Mouse (Mus musculus) embryonic facial prominence, embryonic 15.5 days (tissue): ENCODE data around the gene Vwa3a. TPM values are rescaled to one million over a fixed set of nuclear protein-coding genes. Genes with fewer than 3 reads are reported as not detected.

Experiments
- ATAC-seq: fragments of 200-750 bp; cut with Nextera tagmentation; 2 replicates; pipeline ENCODE4 v1.8.0; 2017; ENCODE audit warnings: low read depth, moderate TSS enrichment; ENCODE audit not compliant: insufficient number of reproducible peaks, low FRiP score, low TSS enrichment
- H3K27ac ChIP-seq: fragments of 300-500 bp; sonication (generic); replicated peaks from 2 replicates; pipeline ENCODE4 v1.5.1; 2015; ENCODE audit warnings: mild to moderate bottlenecking, inconsistent platforms
- H3K27me3 ChIP-seq: fragments of 300-500 bp; sonication (generic); 2 replicates; pipeline ENCODE4 v1.6.1; 2015; ENCODE audit warnings: inconsistent platforms
- H3K36me3 ChIP-seq: fragments of 300-500 bp; sonication (generic); 2 replicates; pipeline ENCODE4 v1.6.1; 2015; ENCODE audit warnings: mild to moderate bottlenecking, inconsistent platforms
- H3K4me1 ChIP-seq: fragments of 300-500 bp; sonication (generic); 2 replicates; pipeline ENCODE4 v1.6.1; 2015; ENCODE audit warnings: inconsistent platforms
- H3K4me2 ChIP-seq: fragments of 300-500 bp; sonication (generic); replicated peaks from 2 replicates; pipeline ENCODE4 v1.6.1; 2015; ENCODE audit warnings: mild to moderate bottlenecking, inconsistent platforms
- H3K4me3 ChIP-seq: fragments of 300-500 bp; sonication (generic); replicated peaks from 2 replicates; pipeline ENCODE4 v1.5.1; 2015; ENCODE audit warnings: mild to moderate bottlenecking, inconsistent platforms
- H3K9ac ChIP-seq: fragments of 300-500 bp; sonication (generic); 2 replicates; pipeline ENCODE4 v1.6.1; 2015; ENCODE audit warnings: inconsistent platforms
- H3K9me3 ChIP-seq: fragments of 300-500 bp; sonication (generic); replicated peaks from 2 replicates; pipeline ENCODE4 v1.6.1; 2016; ENCODE audit warnings: inconsistent platforms
- WGBS: fragments of 180-500 bp; shearing (Covaris S2); methylation state at CpG from one replicate; pipeline ENCODE4 v1.1.7; 2015; 5-methylcytosine and 5-hydroxymethylcytosine counted together
- polyA plus RNA-seq: library from polyadenylated mRNA; unstranded; fragments of >200 nt; fragmentation: Nextera tagmentation; extraction: Ambion mirVana; gene quantifications from 2 replicates; pipeline ENCODE4 v1.2.1, GENCODE M21; 2015

The Vwa3a gene
- polyA plus RNA-seq, 1 experiment from 2014 or later = 3.2 TPM

DNA sequence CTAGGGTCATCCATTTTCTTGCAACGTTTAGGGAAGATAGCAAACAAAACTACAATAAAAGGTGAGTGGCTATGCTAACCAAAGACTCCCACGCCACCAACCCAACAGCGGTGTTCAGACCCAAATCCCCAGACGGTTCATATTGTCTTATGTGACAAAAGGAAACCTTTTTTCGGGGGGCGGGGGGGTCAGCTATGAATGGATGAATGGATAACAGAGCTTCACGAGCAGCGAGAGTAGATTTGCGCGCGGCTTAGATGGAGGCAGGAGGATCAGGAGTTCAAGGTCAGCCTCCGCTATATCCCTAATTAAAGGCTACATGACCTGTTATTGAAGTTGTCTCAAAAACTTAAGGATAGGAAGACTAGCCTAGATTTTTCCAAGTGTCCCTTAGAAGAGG, 97.2 kb downstream of the Vwa3a start:
- WGBS = 4% methylated on average over 12 of the region's 12 CpGs

DNA sequence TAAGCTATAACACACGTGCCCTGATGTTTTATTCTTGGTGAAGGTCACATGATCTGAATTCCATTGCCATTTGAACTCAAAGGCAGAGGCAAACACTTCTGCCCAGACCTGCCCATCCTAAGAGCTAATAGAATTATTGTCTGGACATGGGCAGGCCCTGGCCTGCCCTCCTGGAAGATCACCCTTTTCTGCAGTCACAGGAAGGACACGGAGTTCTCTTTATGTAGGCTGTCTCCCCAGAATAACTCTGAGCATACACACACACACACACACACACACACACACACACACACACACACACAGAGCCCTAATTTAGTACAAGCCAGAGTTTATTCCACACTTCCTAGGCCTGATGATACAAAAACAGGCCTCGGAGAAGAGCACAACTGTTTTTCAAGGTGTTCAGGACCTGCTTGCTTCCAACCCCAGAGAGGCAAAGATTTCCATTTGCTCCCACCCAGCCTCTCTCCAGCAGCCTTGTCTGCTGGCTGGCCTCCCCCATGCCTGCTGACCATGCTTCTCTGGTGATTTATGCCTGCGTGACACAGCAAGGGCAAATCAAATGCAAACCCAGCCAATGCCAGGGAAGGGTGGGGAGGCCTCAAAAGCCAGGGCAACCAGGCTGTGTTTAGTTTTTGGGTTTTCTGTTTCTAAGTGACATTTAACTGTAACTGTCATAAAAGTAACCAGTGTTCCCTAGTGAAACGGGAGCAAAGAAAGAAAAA, 99.5 kb downstream of the Vwa3a start:
- no peak overlapping the region for H3K27ac ChIP-seq
- 57% methylated on average over 5 of the region's 5 CpGs for WGBS
- no peaks in the 10 kb centered on the region for H3K27me3 ChIP-seq
- no peak overlapping the region for H3K4me2 ChIP-seq
- H3K9me3 ChIP-seq = no peaks in the 10 kb centered on the region
- H3K36me3 ChIP-seq = no peaks in the 10 kb centered on the region
- H3K4me3 ChIP-seq = no peak overlapping the region
- H3K9ac ChIP-seq = no peak overlapping the region
- H3K4me1 ChIP-seq = peaks cover 21% of the 10 kb centered on the region; the same call in 1 of the 2 replicates
- no peak for ATAC-seq

More for the DNA sequence above, 97.2 kb downstream of the Vwa3a start:
- no peaks in the 10 kb centered on the region; the same call in 1 of the 2 replicates for H3K27me3 ChIP-seq
- 0 out of 2 replicates have a peak overlapping the region, but pooled peaks have one; percentile 44 for H3K27ac ChIP-seq
- no peak overlapping the region for H3K9ac ChIP-seq
- H3K4me3 ChIP-seq = peak overlapping the region; percentile 70
- no peak for ATAC-seq
- H3K4me1 ChIP-seq = peaks cover 18% of the 10 kb centered on the region
- H3K9me3 ChIP-seq = no peaks in the 10 kb centered on the region
- H3K4me2 ChIP-seq = peak overlapping the region; percentile 57
- no peaks in the 10 kb centered on the region for H3K36me3 ChIP-seq

DNA sequence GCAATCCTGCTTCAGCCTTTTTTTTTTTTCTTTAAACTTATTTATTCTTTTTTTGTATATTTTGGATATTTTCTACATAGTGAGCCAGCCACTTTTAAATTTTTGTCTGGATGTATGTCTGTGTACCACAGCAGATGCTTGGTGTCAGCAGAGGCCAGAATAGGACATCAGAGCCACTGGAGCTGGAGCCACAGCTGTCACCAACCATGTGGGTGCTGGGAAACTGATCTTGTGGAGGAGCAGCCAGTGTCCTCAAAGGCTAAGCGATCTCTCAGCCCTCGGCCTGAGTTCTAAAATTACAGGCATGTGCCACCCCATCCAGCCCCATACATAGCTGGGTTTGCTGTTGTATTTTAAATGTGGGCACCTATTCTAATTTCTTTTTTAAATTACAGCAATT, 100.7 kb downstream of the Vwa3a start:
- Histone ChIP-seq H3K9me3 (no peaks in the 10 kb centered on the region), H3K9ac (no peak overlapping the region), H3K4me3 (no peak overlapping the region), H3K36me3 (no peaks in the 10 kb centered on the region), H3K4me2 (no peak overlapping the region), H3K27me3 (no peaks in the 10 kb centered on the region), H3K27ac (no peak overlapping the region), H3K4me1 (peaks cover 27% of the 10 kb centered on the region)
- WGBS = 60% methylated on average over 2 of the region's 2 CpGs
- no peak for ATAC-seq

DNA sequence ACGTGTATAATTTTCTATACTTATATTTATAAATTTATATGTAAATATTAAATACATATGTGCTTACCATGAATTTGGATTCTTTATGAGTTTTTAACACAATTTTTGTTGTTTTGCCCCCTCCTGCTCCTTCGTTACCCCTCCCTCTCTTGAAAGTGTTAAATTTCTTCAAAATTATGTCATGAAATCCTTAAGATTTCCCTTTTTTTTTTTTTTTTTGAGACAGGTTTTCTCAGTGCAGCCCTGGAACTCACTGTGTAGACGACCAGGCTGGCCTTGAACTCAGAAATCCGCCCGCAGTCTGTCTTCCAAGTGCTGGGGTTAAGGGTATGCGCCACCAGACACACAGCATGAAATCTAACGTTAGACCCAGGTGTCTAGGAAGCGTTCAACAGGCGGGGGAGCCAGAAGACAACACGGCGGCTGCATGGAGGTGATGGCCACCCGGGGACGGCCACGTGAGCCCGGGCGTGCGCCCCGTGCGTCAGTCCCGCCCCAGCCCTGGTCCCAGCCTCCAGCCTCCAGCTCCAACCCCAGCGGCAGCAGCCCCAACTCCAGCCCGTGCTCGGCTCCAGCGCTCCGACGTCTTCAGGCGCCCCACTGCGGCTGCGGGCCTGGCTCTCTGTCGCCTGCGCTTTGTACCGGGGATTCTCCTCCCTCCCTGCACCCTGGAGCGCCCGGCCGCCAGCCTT, 103.4 kb downstream of the Vwa3a start, which contains the start of gene Eef2k:
Gene Eef2k (plus strand): TSS at position 487 of the 692 bp plus-strand sequence.
- H3K36me3 ChIP-seq = 0 out of 2 replicates have a peak, but pooled peaks cover 3% of the 10 kb centered on the region
- H3K9ac ChIP-seq = peak within 1 kb of the TSS; percentile 84
- no peaks in the 10 kb centered on the region for H3K9me3 ChIP-seq
- 3% methylated on average over 35 of the region's 35 CpGs for WGBS
- peak within 1 kb of the TSS; percentile 99 for H3K27ac ChIP-seq
- peak; percentile 95 for ATAC-seq
- H3K27me3 ChIP-seq = no peaks in the 10 kb centered on the region
- peak within 1 kb of the TSS; percentile 75 for H3K4me2 ChIP-seq
- H3K4me3 ChIP-seq = peak within 1 kb of the TSS; percentile 84
- H3K4me1 ChIP-seq = peaks cover 30% of the 10 kb centered on the region

DNA sequence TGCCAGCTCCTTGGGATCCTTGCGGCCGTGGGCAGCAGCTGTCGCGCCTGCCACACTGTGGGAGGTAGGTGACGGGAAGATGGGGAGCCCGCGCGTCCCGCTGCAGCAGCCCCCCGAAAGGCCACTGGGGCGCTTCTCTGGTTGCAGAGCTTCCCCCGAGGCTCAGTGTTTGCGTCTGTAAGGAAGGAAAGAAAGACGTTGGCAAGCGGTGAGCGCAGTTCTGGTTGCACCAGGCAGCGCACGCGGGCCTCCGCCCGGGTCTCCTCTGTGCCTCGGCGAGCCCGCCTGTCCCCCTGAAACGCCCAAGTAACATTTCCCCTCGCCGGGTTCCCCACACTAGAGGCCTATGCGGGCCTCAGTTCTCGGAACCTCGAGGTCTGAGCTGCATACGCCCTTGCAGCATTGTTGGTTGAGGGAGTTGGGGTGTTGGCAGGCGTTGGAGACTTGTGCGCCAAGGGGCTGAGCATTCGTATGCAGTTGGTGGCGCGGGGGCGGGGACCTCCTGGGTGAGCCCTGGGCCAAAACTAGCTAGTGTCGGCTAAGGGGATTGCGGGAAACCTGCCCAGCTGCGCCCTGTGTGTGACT, 104.0 kb downstream of the Vwa3a start:
- Histone ChIP-seq H3K4me2 (peak overlapping the region; percentile 75), H3K9me3 (no peaks in the 10 kb centered on the region), H3K9ac (peak overlapping the region; percentile 84), H3K27ac (peak overlapping the region; percentile 99), H3K4me1 (peaks cover 30% of the 10 kb centered on the region), H3K4me3 (peak overlapping the region; percentile 84), H3K27me3 (no peaks in the 10 kb centered on the region), H3K36me3 (0 out of 2 replicates have a peak, but pooled peaks cover 10% of the 10 kb centered on the region)
- ATAC-seq = peak; percentile 77
- WGBS = under 1% methylated on average over 38 of the region's 40 CpGs

DNA sequence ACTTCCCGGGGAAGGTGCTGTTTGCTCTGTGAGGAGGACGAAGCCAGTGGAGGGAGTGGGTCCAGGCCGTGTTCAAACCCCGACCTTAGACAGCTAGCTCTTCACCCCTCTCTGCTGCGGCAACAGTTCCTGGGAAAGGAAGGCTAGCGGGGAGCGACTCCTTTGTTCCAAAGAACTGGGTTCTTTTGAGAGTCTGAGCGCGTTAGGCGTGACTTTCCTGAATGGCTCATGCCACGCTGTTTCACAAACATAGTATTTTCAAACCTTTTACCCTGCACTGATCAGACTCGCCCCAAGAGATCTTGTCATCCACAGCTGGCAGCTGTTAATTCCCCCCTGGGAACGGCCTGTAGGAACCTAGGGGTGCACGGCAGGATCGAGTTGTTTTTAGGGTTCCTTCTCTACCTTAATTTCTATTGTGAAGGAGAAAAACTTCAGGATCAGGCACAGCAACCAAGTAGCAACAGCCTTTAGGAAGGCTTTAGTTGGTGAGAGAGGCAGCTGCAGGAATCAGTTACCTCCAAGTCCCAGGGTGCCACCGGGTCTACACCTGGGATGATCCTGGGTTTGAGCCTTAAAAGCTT, 104.8 kb downstream of the Vwa3a start:
- Histone ChIP-seq H3K9ac (peak overlapping the region; percentile 84), H3K27me3 (no peaks in the 10 kb centered on the region), H3K36me3 (0 out of 2 replicates have a peak, but pooled peaks cover 10% of the 10 kb centered on the region), H3K4me2 (peak overlapping the region; percentile 75), H3K27ac (peak overlapping the region; percentile 99), H3K4me1 (peaks cover 26% of the 10 kb centered on the region), H3K9me3 (no peaks in the 10 kb centered on the region), H3K4me3 (peak overlapping the region; percentile 84)
- ATAC-seq = no peak
- 2% methylated on average over 16 of the region's 16 CpGs for WGBS

DNA sequence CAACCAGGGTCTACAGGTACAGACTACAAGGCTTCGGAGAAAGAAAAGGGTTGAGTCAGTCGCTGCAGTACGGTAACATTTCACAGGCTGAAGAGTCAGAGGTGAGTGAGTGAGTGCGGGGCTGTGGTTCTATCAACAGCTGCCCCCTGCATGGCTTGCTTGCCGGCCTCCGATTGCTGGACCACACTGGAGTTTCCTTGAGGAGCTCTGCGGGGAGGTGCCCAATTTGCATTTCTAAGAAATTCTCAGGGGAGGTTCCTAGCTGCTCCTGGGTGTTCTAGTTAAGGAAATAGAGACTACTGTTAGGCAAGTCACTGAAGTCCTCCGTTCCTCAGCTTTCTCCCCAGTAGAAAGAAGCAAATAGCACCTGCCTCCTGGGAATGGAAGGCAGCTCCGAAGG, 105.6 kb downstream of the Vwa3a start:
- H3K27ac ChIP-seq = no peak overlapping the region
- peaks cover 26% of the 10 kb centered on the region for H3K4me1 ChIP-seq
- WGBS = 23% methylated on average over 9 of the region's 9 CpGs
- H3K4me2 ChIP-seq = peak overlapping the region; percentile 75
- H3K27me3 ChIP-seq = no peaks in the 10 kb centered on the region
- H3K4me3 ChIP-seq = peak overlapping the region; percentile 84
- no peaks in the 10 kb centered on the region for H3K9me3 ChIP-seq
- 0 out of 2 replicates have a peak, but pooled peaks cover 10% of the 10 kb centered on the region for H3K36me3 ChIP-seq
- H3K9ac ChIP-seq = no peak overlapping the region
- no peak for ATAC-seq

DNA sequence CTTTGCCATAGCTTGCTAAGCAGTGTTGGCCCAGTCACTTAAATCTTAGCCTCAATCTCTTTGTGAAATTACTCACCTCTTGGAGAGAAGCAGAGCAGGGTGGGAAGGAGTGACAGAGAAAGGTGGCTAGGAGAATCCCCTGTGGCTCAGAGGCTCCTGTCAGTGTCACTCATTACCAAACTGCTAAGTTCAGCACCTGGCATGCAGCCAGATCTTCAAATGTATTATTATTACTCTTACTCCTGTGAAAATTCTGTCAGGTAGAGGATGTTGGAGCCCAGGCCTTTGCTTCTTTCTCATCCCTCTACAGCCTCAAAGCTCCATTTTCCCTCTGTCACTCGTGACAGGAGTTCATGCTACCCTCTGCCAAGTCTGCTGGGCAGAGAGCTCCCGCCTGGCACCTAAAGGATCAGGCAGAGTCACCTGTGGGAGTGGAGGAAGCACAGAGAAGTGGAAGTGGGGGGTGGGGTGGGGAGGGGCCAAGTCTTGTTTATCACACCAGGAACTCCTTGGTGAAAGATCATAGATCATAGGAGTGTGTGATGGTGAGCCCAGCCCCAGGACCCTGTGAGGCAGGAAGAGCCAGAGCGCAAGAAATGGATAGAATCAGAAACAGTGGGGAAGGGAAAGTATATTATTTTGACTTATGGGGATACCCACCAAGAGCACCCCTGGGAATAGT, 109.9 kb downstream of the Vwa3a start:
- Histone ChIP-seq H3K4me1 (peaks cover 32% of the 10 kb centered on the region), H3K27me3 (no peaks in the 10 kb centered on the region), H3K4me3 (no peak overlapping the region), H3K9ac (no peak overlapping the region), H3K27ac (no peak overlapping the region), H3K4me2 (no peak overlapping the region), H3K36me3 (0 out of 2 replicates have a peak, but pooled peaks cover 10% of the 10 kb centered on the region), H3K9me3 (no peaks in the 10 kb centered on the region)
- 81% methylated on average over 3 of the region's 3 CpGs for WGBS
- no peak for ATAC-seq

DNA sequence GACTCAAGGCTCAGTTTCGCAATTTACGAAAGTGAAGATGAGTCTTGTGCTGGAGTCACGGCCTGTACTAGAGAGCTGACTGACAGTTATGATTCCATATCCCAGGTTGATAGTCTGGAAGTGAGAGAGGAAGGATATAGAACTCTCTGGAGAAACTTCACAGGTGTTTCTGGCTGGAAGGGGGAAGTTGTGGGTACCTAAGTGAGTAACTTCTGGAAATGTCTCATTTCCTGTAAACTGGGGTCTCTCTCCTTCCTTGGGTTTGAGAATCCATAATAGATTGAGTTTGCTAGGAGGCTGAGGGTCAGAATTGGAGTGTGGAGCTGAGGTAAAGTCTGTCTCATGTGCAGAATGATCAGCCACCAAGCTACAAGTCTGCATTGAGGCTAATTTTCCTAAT, 111.0 kb downstream of the Vwa3a start:
- Histone ChIP-seq H3K9ac (no peak overlapping the region), H3K4me1 (peaks cover 20% of the 10 kb centered on the region), H3K36me3 (0 out of 2 replicates have a peak, but pooled peaks cover 10% of the 10 kb centered on the region), H3K9me3 (no peaks in the 10 kb centered on the region), H3K4me3 (no peak overlapping the region), H3K4me2 (no peak overlapping the region), H3K27ac (no peak overlapping the region), H3K27me3 (no peaks in the 10 kb centered on the region)
- 74% methylated on average over 3 of the region's 3 CpGs for WGBS
- no peak for ATAC-seq
